Mouse (Mus musculus) MEL (cell line): ENCODE measurements around the gene Drosha.

Experiments used
- CTCF ChIP-seq, 3 experiments: IDR thresholded peaks in 2 of 3; conservative IDR thresholded peaks in 1 of 3; 2 replicates each; pipeline ENCODE4 v1.5.1; 2011 to 2012; ENCODE audit warnings: low read length in 3 of 3, low read depth in 2 of 3, mild to moderate bottlenecking in 2 of 3, improper control_type of control experiment in 1 of 3, inconsistent platforms in 1 of 3, mixed read lengths in 1 of 3, moderate library complexity in 1 of 3; ENCODE audit not compliant: control insufficient read depth in 1 of 3, insufficient read depth in 1 of 3, poor library complexity in 1 of 3, severe bottlenecking in 1 of 3
- POLR2A ChIP-seq, 2 experiments: IDR thresholded peaks; 2 replicates each; pipeline ENCODE4 v1.6.1; 2011 to 2012; ENCODE audit warnings: low read length in 2 of 2, mild to moderate bottlenecking in 2 of 2, control low read depth in 1 of 2, improper control_type of control experiment in 1 of 2, low read depth in 1 of 2, moderate library complexity in 1 of 2; ENCODE audit not compliant: control insufficient read depth in 1 of 2, insufficient read depth in 1 of 2, poor library complexity in 1 of 2
- RCOR1 ChIP-seq: IDR thresholded peaks from 2 replicates; pipeline ENCODE4 v1.6.1; 2012; ENCODE audit warnings: low read depth, mild to moderate bottlenecking, inconsistent platforms, low read length, improper control_type of control experiment

DNA sequence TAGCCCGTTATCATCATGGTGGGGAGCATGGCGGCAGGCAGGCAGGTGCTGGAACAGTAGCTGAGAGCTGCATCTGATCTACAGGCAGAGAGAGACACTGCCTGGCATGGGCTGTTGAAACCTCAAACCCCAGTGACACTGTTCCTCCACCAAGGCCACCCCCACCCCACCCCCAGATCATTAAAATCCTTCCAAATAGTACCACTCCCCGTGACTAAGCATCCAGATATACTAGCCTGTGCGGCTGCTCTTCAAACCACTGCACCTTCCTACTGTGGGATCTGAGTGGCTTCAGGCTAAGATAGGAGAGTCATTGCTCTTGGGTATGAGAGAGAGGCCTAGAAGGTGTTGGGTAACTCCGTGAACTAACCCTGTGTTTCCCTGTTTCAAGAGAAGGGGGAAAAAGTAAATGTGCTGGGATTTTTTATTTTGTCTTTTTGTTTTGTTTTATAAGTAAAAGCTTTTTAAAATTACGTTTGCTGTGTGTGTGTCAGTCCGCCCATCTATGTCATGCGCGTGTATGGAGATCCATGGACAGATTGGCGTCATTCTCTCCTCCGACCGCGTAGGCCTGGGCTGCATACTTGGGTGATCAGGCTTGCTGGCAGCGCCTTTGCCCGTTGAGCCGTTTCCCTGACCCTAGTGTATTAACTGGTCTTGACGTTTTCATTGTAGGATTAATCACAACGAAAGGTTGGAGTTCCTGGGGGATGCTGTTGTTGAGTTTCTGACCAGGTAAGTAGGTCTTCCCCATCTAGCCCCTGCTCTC is 76.0 kb downstream of the Drosha start:
- no peak for TF ChIP-seq CTCF (IDR thresholded peaks at IDR 0.05 in 2 of 3, conservative IDR thresholded peaks at IDR 0.05 in 1 of 3; ENCODE audit: control insufficient read depth in 1 of 3, insufficient read depth in 1 of 3, low read depth in 2 of 3, low read length in 3 of 3, poor library complexity in 1 of 3, severe bottlenecking in 1 of 3)
- TF ChIP-seq RCOR1 = no peak
- no peak for TF ChIP-seq POLR2A (IDR thresholded peaks at IDR 0.05; ENCODE audit: control insufficient read depth in 1 of 2, insufficient read depth in 1 of 2, low read depth in 1 of 2, low read length in 2 of 2, poor library complexity in 1 of 2)
